Mouse (Mus musculus): Measurements from ENCODE around the gene Adprhl1. TPM values are rescaled to one million over a fixed set of nuclear protein-coding genes. Genes with fewer than 3 reads are reported as not detected.

Adprhl1 gene
- polyA plus RNA-seq (2012; rRNA removed) = 0.19 and 1.1 TPM in 2 replicates

DNA sequence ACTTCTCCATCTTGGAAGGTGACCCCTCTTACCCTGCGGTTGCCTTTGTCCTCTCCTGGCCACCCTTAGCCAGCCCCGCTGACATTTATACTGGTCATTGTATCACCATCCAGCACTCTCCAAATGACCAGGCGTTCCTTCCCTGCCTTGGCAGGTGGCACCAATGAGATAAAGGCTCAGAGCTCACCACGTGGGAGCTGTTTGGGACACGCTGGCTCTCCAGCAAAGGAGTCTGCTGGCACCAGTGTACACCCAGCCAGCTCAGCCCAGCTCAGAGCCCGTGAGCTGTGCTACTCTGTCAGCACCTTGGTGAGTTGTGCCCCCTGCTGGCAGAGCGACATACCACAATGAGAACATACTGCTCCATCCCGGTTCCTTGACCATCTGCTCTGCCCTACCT, at the start of gene Adprhl1:
Gene Adprhl1, minus strand, starts transcription at position 144 of the 400 bp plus-strand sequence.

DNA sequence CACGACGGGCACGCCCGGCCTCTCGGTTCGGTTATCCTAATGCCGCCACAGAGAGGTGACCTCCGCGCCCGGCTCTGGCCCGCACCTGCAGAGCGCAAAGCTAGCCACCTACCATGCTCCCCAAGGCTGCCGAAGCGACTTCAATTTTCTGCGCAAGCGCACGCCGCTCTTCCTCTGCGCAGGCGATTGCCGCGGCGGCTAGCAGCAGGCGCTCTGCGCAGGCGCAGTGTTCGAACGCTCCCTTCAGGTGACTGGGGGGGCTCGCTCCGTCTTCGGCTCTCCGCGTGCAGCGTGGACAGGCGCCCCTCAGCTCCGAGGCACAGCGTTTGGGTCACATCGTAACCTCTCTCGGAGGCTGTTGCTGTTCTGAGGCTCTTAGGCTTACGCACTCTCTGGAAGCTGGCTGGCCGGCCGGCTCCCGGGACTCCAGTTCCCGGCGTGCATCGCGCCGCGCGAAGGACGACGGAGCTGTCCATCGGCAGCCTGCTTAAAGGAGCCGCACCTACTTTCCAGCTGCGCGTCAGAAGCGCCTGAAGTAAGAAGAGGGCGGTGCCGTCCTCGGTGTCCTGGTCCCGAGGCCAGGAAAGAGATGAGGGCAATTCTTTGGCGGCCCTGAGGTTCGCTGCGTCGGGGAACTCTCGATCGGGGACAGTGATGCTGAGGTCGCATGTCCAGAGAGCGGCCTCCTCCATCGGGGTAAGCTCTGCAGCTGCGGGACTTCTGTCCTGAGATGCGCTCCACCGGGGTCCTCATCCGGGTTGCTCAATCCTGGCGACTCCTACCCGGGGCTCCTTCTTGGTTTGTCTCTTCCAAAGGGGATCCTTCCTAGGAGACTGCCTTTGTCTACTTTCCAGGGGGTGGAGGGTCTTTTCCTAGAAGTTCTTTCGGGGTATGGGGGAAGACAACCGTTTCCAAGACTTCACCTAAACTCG, 34.0 kb upstream of the Adprhl1 start, which contains the start of the genes Dcun1d2 and Tmco3:
Gene Dcun1d2, minus strand, starts transcription at position 440 of the 932 bp plus-strand sequence.
Gene Tmco3, plus strand, starts transcription at position 499 of the 932 bp plus-strand sequence.

DNA sequence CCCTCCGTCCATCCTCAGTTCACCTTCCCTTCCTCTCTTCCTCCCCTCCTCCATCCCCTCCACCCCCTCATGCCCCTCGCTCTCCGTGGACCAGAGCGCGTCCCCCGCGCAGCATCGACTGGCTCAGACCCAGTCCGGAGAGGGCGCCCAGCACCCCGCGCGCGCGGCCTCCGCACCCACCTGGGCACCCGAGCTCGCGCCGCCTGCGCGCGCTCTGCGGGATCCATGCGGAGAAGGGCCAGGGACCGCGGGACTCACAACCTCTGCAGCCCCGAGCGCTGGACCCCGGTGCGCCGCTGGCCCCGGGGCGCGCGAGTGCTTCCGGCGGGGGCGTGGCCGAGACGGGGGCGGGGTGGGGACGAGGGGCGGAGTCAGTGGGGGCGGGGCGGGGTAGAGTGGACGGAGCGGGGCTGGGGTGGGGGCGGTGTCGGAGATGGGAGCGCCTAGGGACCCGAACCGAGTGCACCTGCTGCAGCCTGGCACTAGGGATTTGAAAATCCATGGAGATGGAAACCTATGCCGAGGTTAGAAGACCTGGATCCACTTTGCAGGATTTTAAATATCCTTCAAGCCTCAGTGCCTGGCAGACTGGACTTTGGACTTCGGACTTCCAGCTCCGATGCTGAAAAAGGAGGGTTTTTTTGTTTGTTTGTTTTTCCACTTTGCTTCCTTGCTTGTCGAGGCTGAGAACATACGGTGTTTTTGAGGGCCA, 53.5 kb downstream of the Adprhl1 start, which contains the start of gene Grtp1:
Gene Grtp1, minus strand, starts transcription at position 320 of the 712 bp plus-strand sequence.

Other genes with a start within 250 kb of the Adprhl1 start
- 0.23 and 0.32 TPM in 2 replicates for gene F7, start 228.1 kb downstream of the Adprhl1 start, polyA plus RNA-seq (2012; rRNA removed)
- gene F10, start 216.9 kb downstream of the Adprhl1 start, polyA plus RNA-seq (2012; rRNA removed) = 0.12 and 0.19 TPM in 2 replicates
- 0.17 and 0.28 TPM in 2 replicates for gene Proz, start 193.2 kb downstream of the Adprhl1 start, polyA plus RNA-seq (2012; rRNA removed)
- 32.4 and 34.2 TPM in 2 replicates for gene Pcid2, start 148.7 kb downstream of the Adprhl1 start, polyA plus RNA-seq (2012; rRNA removed)
- gene Cul4a, start 148.5 kb downstream of the Adprhl1 start, polyA plus RNA-seq (2012; rRNA removed) = 53.4 and 60.0 TPM in 2 replicates
- gene Lamp1, start 95.0 kb downstream of the Adprhl1 start, polyA plus RNA-seq (2012; rRNA removed) = 300 and 305 TPM in 2 replicates
- 13.8 and 16.2 TPM in 2 replicates for gene Grtp1, start 53.5 kb downstream of the Adprhl1 start, polyA plus RNA-seq (2012; rRNA removed)
- gene Dcun1d2, start 34.0 kb upstream of the Adprhl1 start, polyA plus RNA-seq (2012; rRNA removed) = 46.3 and 48.8 TPM in 2 replicates
- gene Tmco3, start 34.0 kb upstream of the Adprhl1 start, polyA plus RNA-seq (2012; rRNA removed) = 35.2 and 36.1 TPM in 2 replicates
- gene Tfdp1, start 84.6 kb upstream of the Adprhl1 start, polyA plus RNA-seq (2012; rRNA removed) = 139 and 142 TPM in 2 replicates
- not detected in 2 replicates for gene Atp4b, start 142.7 kb upstream of the Adprhl1 start, polyA plus RNA-seq (2012; rRNA removed)
- gene Grk1, start 150.9 kb upstream of the Adprhl1 start, polyA plus RNA-seq (2012; rRNA removed) = 0.03 TPM in 2 replicates
- gene Tmem255b, start 181.0 kb upstream of the Adprhl1 start, polyA plus RNA-seq (2012; rRNA removed) = 0.75 and 0.94 TPM in 2 replicates
- gene Gas6, start 240.3 kb upstream of the Adprhl1 start, polyA plus RNA-seq (2012; rRNA removed) = 52.8 and 58.1 TPM in 2 replicates